Mouse (Mus musculus) T-helper 1 cell (primary cell): ENCODE measurements at regions not wholly inside any gene's neighbourhood (a gene's known extent, or its start where the extent isn't known, plus 50 kb on each side); places are given as distances from the start of the nearest gene placed in this dataset.
"Not testable (repeated sequence)": the region's sequence is repeated elsewhere in the genome, so short reads cannot be mapped to it uniquely, and the experiment has no call there.

Experiments
- in situ Hi-C: fragments of 300-600 bp; cut with MboI, MseI; formaldehyde crosslinking; loops from one replicate; pipeline ENCODE4 v1.15.1; 2025; ENCODE audit warnings: high pct_unique_total_duplicates

GRCm38 (mm10) chr15:19242962-19243361 lies 424.2 kb downstream of the Cdh10 start:
- in situ Hi-C loops = not testable (repeated sequence)

- in situ Hi-C loops = no loop called here
Measured at GRCm38 (mm10) chr15:19247489-19247888, 428.7 kb downstream of the Cdh10 start.

GRCm38 (mm10) chr15:19275968-19276826 lies 457.4 kb downstream of the Cdh10 start:
- in situ Hi-C loops = no loop called here

DNA sequence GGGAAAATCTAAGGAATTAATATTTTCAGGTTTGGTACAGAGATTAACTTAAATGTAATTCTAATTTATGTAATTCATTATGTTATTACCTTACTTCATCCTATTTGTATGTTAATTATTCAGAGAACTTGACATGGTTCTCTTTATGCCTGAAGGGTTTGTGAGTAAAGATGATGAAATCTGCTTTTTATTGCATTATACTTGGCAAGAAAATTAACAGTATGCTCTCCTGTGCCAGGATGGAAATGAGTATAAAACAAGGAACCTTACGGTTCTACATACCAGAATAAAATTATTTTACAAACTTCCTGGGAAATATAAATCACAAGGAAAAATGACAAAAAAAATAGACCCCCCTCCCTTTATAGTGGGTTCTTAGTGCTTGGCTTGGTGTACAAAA lies 497.6 kb downstream of the Cdh10 start:
- in situ Hi-C loops = no loop called here

DNA sequence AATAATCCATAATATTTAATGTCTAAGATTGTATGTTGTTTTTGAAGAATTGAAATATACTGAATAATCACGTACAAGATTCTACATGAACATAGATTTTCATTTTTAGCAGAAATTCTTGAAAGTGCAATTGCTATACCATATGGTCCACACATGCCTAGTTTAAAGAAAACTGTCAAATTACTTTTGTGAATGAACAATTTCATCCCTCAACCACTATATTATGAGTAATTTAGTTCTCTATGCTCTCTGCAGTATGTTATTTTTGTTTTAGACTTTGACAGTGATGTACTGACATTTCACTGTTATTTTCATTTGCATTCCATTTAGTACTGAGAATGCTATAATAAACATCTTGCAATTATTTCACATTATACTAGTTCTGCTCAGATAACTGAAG lies 537.6 kb downstream of the Cdh10 start:
- in situ Hi-C loops = no loop called here

- in situ Hi-C loops = no loop called here
Measured at GRCm38 (mm10) chr15:19360650-19361049, 541.9 kb downstream of the Cdh10 start.

- in situ Hi-C loops = loop anchor here (10.0 kb wide), 2 partner anchors 365 to 1335 kb away; no protein-coding TSS in a partner anchor
Measured at GRCm38 (mm10) chr15:19389951-19390350, 571.2 kb downstream of the Cdh10 start.

DNA sequence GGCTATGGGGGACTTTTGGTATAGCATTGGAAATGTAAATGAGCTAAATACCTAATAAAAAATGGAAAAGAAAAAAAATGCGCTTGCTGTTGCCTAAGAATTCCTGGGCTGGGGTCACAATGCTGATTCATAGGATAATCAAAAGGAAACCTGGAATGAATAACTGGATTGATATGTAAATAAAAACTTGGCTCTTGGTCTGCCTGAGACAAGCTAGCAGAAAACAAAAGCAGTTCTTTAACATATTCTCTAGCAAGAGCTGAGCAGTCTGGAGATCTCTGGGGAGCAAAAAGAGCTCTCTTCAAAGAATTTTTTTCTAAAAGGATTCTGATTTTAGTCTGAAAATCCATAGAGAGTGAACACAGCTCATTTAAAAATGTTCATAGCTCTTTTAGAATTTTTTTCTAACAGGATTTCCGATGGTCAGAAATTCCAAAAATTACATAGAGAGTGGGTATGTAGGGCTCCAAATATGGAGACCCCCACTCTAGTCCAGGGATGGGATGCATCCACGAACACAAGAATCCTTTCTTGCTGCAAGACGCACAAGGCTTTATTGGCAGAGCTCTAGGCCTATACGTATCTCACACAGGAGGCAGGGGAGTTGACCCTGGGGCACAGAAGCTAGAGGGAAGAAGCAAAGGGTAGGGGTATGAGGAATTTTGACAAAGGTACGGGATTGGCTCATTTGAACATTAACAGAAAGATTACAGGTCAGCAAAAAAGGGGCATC lies 572.7 kb downstream of the Cdh10 start:
- in situ Hi-C loops = loop anchor here (10.0 kb wide), 1 partner anchor 363 kb away; no protein-coding TSS in a partner anchor

GRCm38 (mm10) chr15:19395681-19396080 lies 576.9 kb downstream of the Cdh10 start:
- in situ Hi-C loops = loop anchor here (10.0 kb wide), 1 partner anchor 359 kb away; no protein-coding TSS in a partner anchor
